Mouse (Mus musculus) liver, embryonic 13.5 days (tissue): ENCODE measurements around the gene Nol4l. TPM values are rescaled to one million over a fixed set of nuclear protein-coding genes. Genes with fewer than 3 reads are reported as not detected.
"Not testable (repeated sequence)": the region's sequence is repeated elsewhere in the genome, so short reads cannot be mapped to it uniquely, and the experiment has no call there.

Experiments used
- ATAC-seq: fragments of 200-750 bp; cut with Nextera tagmentation; 2 replicates; pipeline ENCODE4 v1.8.0; 2017; ENCODE audit warnings: low read depth, mild to moderate bottlenecking, moderate number of reproducible peaks, moderate library complexity
- DNase-seq: peaks from one replicate; pipeline ENCODE4 v3.0.0; 2022
- H3K27ac ChIP-seq: fragments of 300-500 bp; sonication (generic); 2 replicates; pipeline ENCODE4 v1.5.1; 2015; ENCODE audit warnings: moderate library complexity, mild to moderate bottlenecking, inconsistent platforms
- H3K27me3 ChIP-seq: fragments of 300-500 bp; sonication (generic); 2 replicates; pipeline ENCODE4 v1.6.1; 2015; ENCODE audit warnings: mild to moderate bottlenecking, inconsistent platforms
- H3K36me3 ChIP-seq: fragments of 300-500 bp; sonication (generic); 2 replicates; pipeline ENCODE4 v1.6.1; 2015; ENCODE audit warnings: mild to moderate bottlenecking, inconsistent platforms
- H3K4me1 ChIP-seq: fragments of 300-500 bp; sonication (generic); replicated peaks from 2 replicates; pipeline ENCODE4 v1.6.1; 2015; ENCODE audit warnings: inconsistent platforms
- H3K4me2 ChIP-seq: fragments of 300-500 bp; sonication (generic); 2 replicates; pipeline ENCODE4 v1.6.1; 2015; ENCODE audit warnings: inconsistent platforms, mild to moderate bottlenecking, moderate library complexity
- H3K4me3 ChIP-seq: fragments of 300-500 bp; sonication (generic); replicated peaks from 2 replicates; pipeline ENCODE4 v1.5.1; 2015; ENCODE audit warnings: mild to moderate bottlenecking, inconsistent platforms
- H3K9ac ChIP-seq: fragments of 300-500 bp; sonication (generic); 2 replicates; pipeline ENCODE4 v1.6.1; 2015; ENCODE audit warnings: mild to moderate bottlenecking, inconsistent platforms
- H3K9me3 ChIP-seq: fragments of 300-500 bp; sonication (generic); replicated peaks from 2 replicates; pipeline ENCODE4 v1.6.1; 2016; ENCODE audit warnings: inconsistent platforms
- WGBS: fragments of 180-500 bp; shearing (Covaris S2); methylation state at CpG from one replicate; pipeline ENCODE4 v1.1.7; 2015; ENCODE audit not compliant: insufficient replicate concordance; 5-methylcytosine and 5-hydroxymethylcytosine counted together
- polyA plus RNA-seq: library from polyadenylated mRNA; unstranded; fragments of >200 nt; fragmentation: Nextera tagmentation; extraction: Ambion mirVana; gene quantifications from 2 replicates; pipeline ENCODE4 v1.2.1, GENCODE M21; 2015

Gene Nol4l
- polyA plus RNA-seq, 1 experiment from 2014 or later = 5.4 TPM

GRCm38 (mm10) chr2:153404882-153405281 lies 124.9 kb downstream of the Nol4l start:
- ATAC-seq = no peak
- WGBS = 72% methylated on average over 3 of the region's 3 CpGs

GRCm38 (mm10) chr2:153404062-153404461 lies 125.7 kb downstream of the Nol4l start:
- WGBS = 81% methylated on average over 3 of the region's 3 CpGs
- Histone ChIP-seq H3K4me2 (no peak overlapping the region), H3K9me3 (no peaks in the 10 kb centered on the region), H3K4me3 (no peak overlapping the region), H3K27me3 (no peaks in the 10 kb centered on the region), H3K36me3 (peaks cover 71% of the 10 kb centered on the region), H3K9ac (no peak overlapping the region), H3K27ac (no peak overlapping the region), H3K4me1 (peaks cover 10% of the 10 kb centered on the region)
- DNase-seq = no peak
- ATAC-seq = no peak

More at GRCm38 (mm10) chr2:153404882-153405281, 124.9 kb downstream of the Nol4l start:
- Histone ChIP-seq H3K4me2 (no peak overlapping the region), H3K36me3 (peaks cover 71% of the 10 kb centered on the region), H3K9me3 (no peaks in the 10 kb centered on the region), H3K27ac (no peak overlapping the region), H3K4me3 (no peak overlapping the region), H3K4me1 (peaks cover 15% of the 10 kb centered on the region), H3K9ac (no peak overlapping the region), H3K27me3 (no peaks in the 10 kb centered on the region)
- DNase-seq = no peak

DNA sequence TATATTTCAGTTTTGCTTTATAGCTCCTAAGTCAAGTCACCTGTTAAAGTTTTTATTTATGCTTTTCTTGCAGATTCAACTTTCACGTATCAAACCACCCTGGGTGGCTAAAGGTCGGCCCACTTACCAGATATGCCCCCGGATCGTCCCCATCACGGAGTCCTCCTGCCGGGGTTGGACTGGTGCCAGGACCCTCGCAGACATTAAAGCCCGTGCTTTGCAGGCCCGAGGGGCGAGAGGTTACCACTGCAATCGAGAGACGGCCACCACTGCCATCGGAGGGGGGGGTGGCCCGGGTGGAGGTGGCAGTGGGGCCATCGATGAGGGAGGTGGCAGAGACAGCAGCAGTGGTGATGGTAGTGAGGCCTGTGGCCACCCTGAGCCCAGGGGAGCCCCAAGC lies 130.6 kb downstream of the Nol4l start:
- DNase-seq = no peak
- Histone ChIP-seq H3K36me3 (peaks cover 87% of the 10 kb centered on the region), H3K4me2 (no peak overlapping the region), H3K4me3 (no peak overlapping the region), H3K27ac (no peak overlapping the region), H3K4me1 (peaks cover 4% of the 10 kb centered on the region), H3K27me3 (no peaks in the 10 kb centered on the region), H3K9ac (no peak overlapping the region), H3K9me3 (no peaks in the 10 kb centered on the region)
- 81% methylated on average over 15 of the region's 15 CpGs for WGBS
- ATAC-seq = no peak

DNA sequence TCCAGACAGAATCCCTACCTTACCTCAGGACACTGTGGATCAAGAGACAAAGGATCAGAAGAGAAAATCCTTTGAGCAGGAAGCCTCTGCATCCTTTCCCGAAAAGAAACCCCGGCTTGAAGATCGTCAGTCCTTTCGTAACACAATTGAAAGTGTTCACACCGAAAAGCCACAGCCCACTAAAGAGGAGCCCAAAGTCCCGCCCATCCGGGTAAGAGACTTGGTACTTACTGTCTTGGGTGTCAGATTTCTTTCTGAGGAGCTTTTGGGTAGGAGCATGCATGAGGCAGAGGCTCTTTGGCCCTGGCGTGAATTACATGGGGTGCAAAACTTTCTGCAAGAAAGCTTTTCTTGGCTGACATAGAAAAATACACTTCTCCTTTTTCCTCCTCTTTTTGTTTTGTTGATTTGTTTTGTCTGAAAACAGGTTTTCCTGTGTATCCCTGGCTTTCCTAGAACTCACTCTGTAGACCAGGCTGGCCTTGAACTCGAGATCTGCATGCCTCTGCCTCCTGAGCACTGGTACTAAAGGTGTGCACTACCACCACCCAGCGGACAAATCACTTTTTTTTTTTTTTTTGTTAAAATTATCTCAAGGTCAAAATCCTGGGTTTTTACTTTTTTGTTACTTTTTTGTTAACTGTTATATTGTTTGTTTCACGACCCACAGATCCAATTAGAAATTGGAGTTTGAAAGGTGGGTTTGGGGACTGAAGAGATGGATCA lies 131.8 kb downstream of the Nol4l start:
- Histone ChIP-seq H3K36me3 (peaks cover 97% of the 10 kb centered on the region), H3K27me3 (no peaks in the 10 kb centered on the region), H3K27ac (no peak overlapping the region), H3K4me3 (no peak overlapping the region), H3K9ac (no peak overlapping the region), H3K4me1 (0 out of 2 replicates have a peak, but pooled peaks cover 3% of the 10 kb centered on the region), H3K4me2 (no peak overlapping the region), H3K9me3 (no peaks in the 10 kb centered on the region)
- no peak for ATAC-seq
- no peak for DNase-seq
- WGBS = 85% methylated on average over 11 of the region's 11 CpGs

- H3K36me3 ChIP-seq = peaks cover 87% of the 10 kb centered on the region
- H3K4me2 ChIP-seq = no peak overlapping the region
- DNase-seq (no peak), ATAC-seq (no peak)
- H3K27ac ChIP-seq = no peak overlapping the region
- H3K4me3 ChIP-seq = no peak overlapping the region
- H3K4me1 ChIP-seq = peaks cover 21% of the 10 kb centered on the region
- no peak overlapping the region for H3K9ac ChIP-seq
- WGBS = 94% methylated on average over 10 of the region's 10 CpGs
- no peaks in the 10 kb centered on the region for H3K27me3 ChIP-seq
- no peaks in the 10 kb centered on the region for H3K9me3 ChIP-seq
Observed at GRCm38 (mm10) chr2:153393045-153393444, 136.7 kb downstream of the Nol4l start.

DNA sequence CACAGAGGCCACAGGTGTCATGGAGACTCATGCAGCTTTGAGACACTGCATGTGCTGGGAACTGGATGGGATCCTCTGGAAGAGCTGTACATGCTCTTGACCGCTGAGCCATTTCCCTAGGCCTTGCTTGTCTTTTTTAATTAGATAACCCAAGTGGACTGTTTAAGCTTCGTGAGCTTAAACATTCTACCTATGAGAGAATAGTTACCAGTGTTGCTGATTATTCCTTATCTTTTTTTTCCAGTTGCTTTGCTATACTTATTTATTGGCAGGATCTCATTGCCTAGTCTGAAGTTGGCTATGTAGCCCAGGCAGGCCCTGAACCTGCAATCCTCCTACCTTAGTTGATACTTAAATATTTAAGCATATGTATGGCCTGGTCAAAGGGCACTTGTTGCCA lies 139.9 kb downstream of the Nol4l start:
- Histone ChIP-seq H3K4me1 (peaks cover 21% of the 10 kb centered on the region), H3K27me3 (no peaks in the 10 kb centered on the region), H3K9ac (no peak overlapping the region), H3K9me3 (no peaks in the 10 kb centered on the region), H3K27ac (0 out of 2 replicates have a peak overlapping the region, but pooled peaks have one; percentile 8), H3K36me3 (peaks cover 78% of the 10 kb centered on the region), H3K4me3 (no peak overlapping the region), H3K4me2 (no peak overlapping the region)
- DNase-seq (no peak), ATAC-seq (peak; percentile 66)
- WGBS = 42% methylated on average over 2 of the region's 2 CpGs

GRCm38 (mm10) chr2:153380479-153380878 lies 149.3 kb downstream of the Nol4l start:
- WGBS = 55% methylated on average over 1 of the region's 1 CpGs
- Histone ChIP-seq H3K36me3 (peaks cover 48% of the 10 kb centered on the region), H3K27me3 (no peaks in the 10 kb centered on the region), H3K4me2 (no peak overlapping the region), H3K4me3 (no peak overlapping the region), H3K27ac (no peak overlapping the region), H3K4me1 (peaks cover 16% of the 10 kb centered on the region), H3K9me3 (no peaks in the 10 kb centered on the region), H3K9ac (no peak overlapping the region)
- peak; percentile 59; the same call in 1 of the 2 replicates for ATAC-seq
- no peak for DNase-seq

DNA sequence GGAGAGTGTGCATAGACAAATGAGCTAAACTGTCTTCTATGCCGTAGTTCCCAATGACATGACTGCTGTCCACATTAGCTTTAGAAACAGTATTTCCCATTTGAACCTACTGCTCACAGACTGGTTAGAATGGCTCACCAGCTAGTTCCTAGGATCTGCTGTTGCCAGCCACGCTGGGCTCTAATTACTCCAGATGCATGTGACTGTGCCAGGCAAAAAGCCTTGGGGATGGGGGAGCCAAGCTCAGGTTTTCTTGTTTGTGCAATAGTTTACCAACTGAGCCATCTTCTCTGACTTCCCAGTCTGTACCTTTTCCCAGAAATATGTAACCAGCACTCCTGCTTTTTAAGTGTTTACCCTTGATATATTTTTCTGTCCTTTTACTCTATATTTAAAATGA lies 154.4 kb downstream of the Nol4l start:
- no peak for ATAC-seq
- no peak for DNase-seq
- 86% methylated on average over 2 of the region's 2 CpGs for WGBS
- no peaks in the 10 kb centered on the region for H3K9me3 ChIP-seq
- no peak overlapping the region for H3K4me3 ChIP-seq
- H3K9ac ChIP-seq = no peak overlapping the region
- no peaks in the 10 kb centered on the region for H3K27me3 ChIP-seq
- peaks cover 19% of the 10 kb centered on the region; the same call in 1 of the 2 replicates for H3K36me3 ChIP-seq
- no peak overlapping the region for H3K4me2 ChIP-seq
- peaks cover 29% of the 10 kb centered on the region for H3K4me1 ChIP-seq
- no peak overlapping the region for H3K27ac ChIP-seq

DNA sequence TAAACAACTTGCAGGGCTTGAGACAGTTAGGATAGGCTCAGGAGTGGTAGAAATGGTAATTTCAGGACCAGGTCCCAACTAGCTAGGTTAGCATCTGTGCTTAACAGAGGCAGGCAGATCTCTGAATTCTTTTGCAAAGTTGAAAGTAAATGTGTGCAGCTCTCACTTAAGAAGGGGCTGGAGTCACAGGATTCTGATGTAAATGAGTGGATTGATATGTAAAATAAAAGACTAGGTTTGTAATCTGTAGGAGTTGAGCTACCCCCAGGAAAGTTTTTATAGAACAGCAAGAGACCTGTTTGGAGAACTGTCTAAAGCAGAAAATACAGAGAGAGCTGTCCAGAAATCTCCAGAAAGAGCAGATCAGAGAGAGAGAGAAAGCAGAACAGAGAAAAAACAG lies 158.9 kb downstream of the Nol4l start:
- Histone ChIP-seq H3K4me1 (peaks cover 12% of the 10 kb centered on the region), H3K9me3 (no peaks in the 10 kb centered on the region), H3K4me3 (no peak overlapping the region), H3K4me2 (no peak overlapping the region), H3K36me3 (peaks cover 32% of the 10 kb centered on the region), H3K27me3 (no peaks in the 10 kb centered on the region), H3K27ac (no peak overlapping the region), H3K9ac (no peak overlapping the region)
- DNase-seq (no peak), ATAC-seq (no peak)

- WGBS = 82% methylated on average over 14 of the region's 14 CpGs
- not testable (repeated sequence) for H3K27ac ChIP-seq, ATAC-seq, DNase-seq, H3K9ac ChIP-seq, H3K4me1 ChIP-seq, H3K9me3 ChIP-seq, H3K4me2 ChIP-seq, H3K27me3 ChIP-seq, H3K4me3 ChIP-seq
- H3K36me3 ChIP-seq = peaks cover 80% of the 10 kb centered on the region
Observed at GRCm38 (mm10) chr2:153364531-153364930, 165.2 kb downstream of the Nol4l start.

GRCm38 (mm10) chr2:153361101-153361710 lies 168.6 kb downstream of the Nol4l start:
- H3K27me3 ChIP-seq = no peaks in the 10 kb centered on the region
- DNase-seq (no peak), ATAC-seq (no peak)
- peak overlapping the region; percentile 43; the same call in 1 of the 2 replicates for H3K27ac ChIP-seq
- no peaks in the 10 kb centered on the region for H3K9me3 ChIP-seq
- peaks cover 7% of the 10 kb centered on the region for H3K4me1 ChIP-seq
- WGBS = 97% methylated on average over 1 of the region's 1 CpGs
- H3K4me3 ChIP-seq = no peak overlapping the region
- H3K9ac ChIP-seq = no peak overlapping the region
- no peak overlapping the region for H3K4me2 ChIP-seq
- H3K36me3 ChIP-seq = peaks cover 82% of the 10 kb centered on the region
